Mouse (Mus musculus): ENCODE measurements at regions not wholly inside any gene's neighbourhood (a gene's known extent, or its start where the extent isn't known, plus 50 kb on each side); places are given as distances from the start of the nearest gene placed in this dataset.

DNA sequence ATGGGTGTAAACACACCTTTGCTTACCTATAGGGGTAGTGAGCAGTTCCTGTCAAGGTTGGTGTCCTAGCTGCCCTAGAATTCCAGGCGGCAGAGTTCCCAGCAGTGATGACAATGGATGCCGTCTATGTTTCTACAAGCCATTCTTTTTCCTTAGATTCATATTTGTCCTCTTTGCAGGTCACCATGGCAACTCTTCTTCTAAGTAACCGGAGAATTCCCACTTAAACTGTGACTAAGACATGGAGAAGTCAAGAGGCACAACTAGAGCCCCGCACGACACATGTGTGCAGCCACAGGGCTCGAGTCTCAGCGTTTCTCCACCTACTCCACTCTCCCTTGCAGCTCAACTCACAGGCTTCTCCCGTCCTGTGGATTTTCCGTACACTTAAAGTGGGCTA, 381.5 kb upstream of the Kcnab2 start:
- Histone ChIP-seq H3K9ac (no peak overlapping the region), H3K9me3 (no peaks in the 10 kb centered on the region), H3K27ac (no peak overlapping the region), H3K36me3 (no peaks in the 10 kb centered on the region), H3K27me3 (no peaks in the 10 kb centered on the region), H3K4me1 (replicated peaks) (peaks cover 11% of the 10 kb centered on the region; the same call in 1 of the 2 replicates), H3K4me3 (no peak overlapping the region), H3K4me2 (no peak overlapping the region)
- WGBS: 81% methylated on average over 9 of the region's 9 CpGs
- ATAC-seq (ENCODE audit: low FRiP score): no peak

DNA sequence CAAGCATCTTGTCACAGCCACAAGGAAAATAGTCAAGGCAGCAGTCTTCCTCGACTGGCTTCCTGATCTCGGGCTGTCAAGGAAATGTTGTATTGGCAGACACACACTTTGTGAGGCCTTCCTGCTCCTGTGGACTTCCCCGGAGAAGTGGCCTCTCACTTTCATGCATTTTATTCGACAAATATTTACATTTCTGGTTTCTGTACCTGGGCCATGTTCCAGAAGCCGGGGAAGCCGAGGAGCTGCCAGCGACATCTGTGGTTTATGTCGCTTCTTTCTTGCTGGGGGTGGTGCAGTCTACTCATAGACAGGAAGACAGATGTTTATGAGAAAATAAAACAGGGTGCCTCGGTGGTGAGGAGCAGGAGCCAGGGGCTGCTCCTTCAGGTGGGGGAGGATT, 372.5 kb upstream of the Kcnab2 start:
- Histone ChIP-seq H3K9ac (no peak overlapping the region), H3K36me3 (no peaks in the 10 kb centered on the region), H3K4me2 (no peak overlapping the region), H3K9me3 (no peaks in the 10 kb centered on the region), H3K4me1 (replicated peaks) (no peaks in the 10 kb centered on the region), H3K4me3 (no peak overlapping the region), H3K27me3 (no peaks in the 10 kb centered on the region), H3K27ac (no peak overlapping the region)
- ATAC-seq (ENCODE audit: low FRiP score): no peak
- 70% methylated on average over 9 of the region's 9 CpGs for whole genome bisulfite sequencing

DNA sequence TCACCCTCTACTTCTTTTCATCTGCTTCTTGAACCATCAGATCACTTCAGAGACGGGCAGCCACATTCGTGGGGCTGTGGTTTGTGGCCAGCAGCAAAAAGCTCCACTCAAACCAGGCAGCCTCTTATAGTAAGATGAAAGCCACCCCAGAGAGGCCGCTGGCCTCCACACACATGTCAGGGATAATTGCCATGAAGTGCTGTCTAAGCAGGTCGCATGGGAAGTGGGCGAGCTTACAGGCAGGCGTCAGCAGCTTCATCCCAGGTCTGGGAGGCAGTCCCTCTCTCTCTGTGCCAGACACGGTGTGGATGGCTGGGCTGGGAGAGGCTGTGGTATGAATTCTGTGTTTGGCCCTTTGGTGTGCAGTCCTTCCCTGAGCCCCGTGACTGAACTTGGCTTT, 358.4 kb upstream of the Kcnab2 start:
- Histone ChIP-seq H3K9me3 (no peaks in the 10 kb centered on the region), H3K4me3 (no peak overlapping the region), H3K9ac (no peak overlapping the region), H3K27me3 (0 out of 2 replicates have a peak, but pooled peaks cover 11% of the 10 kb centered on the region), H3K4me1 (replicated peaks) (peaks cover 45% of the 10 kb centered on the region), H3K4me2 (no peak overlapping the region), H3K27ac (no peak overlapping the region), H3K36me3 (no peaks in the 10 kb centered on the region)
- no peak for ATAC-seq (ENCODE audit: low FRiP score)
- 50% methylated on average over 8 of the region's 8 CpGs for WGBS

DNA sequence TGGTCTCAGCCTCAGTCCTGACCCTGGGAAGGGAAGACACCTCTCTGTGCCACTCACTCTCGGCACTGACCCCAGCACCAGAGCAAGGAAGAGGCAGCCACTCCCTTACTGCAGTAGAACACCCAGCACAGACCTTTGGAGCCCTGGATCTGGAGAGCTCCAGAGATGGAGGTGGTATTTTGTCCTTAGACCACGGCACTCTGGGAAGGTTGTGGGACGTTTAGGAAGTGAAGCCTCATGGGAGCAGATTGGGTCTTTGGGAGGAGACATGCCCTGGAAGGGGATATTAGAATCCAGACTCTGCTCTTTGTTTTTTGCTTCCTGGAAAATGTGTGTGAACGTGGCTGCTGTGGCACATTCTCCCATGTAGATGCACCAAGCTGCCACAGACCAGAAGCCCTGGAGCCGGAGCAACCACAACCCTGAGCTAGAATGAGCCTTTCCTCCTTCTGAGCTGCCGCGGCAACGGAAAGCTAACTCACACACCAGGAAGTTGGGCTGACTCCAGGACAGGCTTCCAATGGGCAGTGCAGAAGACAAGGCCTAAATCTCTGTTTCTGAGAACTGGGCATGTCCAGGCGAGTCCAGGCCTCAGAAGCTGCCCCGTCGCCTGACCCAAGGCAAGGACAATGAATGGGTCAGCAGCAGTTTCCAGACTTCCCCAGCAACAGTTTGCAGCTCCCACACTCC, 356.9 kb upstream of the Kcnab2 start:
- Histone ChIP-seq H3K36me3 (no peaks in the 10 kb centered on the region), H3K4me1 (replicated peaks) (peaks cover 45% of the 10 kb centered on the region), H3K4me2 (peak overlapping the region; percentile 13; the same call in 1 of the 2 replicates), H3K27me3 (0 out of 2 replicates have a peak, but pooled peaks cover 9% of the 10 kb centered on the region), H3K9me3 (no peaks in the 10 kb centered on the region), H3K9ac (peak overlapping the region; percentile 36), H3K4me3 (no peak overlapping the region), H3K27ac (peak overlapping the region; percentile 74)
- WGBS: 51% methylated on average over 11 of the region's 11 CpGs
- 0 out of 2 replicates have a peak, but pooled peaks have one; percentile 12 for ATAC-seq (ENCODE audit: low FRiP score)

DNA sequence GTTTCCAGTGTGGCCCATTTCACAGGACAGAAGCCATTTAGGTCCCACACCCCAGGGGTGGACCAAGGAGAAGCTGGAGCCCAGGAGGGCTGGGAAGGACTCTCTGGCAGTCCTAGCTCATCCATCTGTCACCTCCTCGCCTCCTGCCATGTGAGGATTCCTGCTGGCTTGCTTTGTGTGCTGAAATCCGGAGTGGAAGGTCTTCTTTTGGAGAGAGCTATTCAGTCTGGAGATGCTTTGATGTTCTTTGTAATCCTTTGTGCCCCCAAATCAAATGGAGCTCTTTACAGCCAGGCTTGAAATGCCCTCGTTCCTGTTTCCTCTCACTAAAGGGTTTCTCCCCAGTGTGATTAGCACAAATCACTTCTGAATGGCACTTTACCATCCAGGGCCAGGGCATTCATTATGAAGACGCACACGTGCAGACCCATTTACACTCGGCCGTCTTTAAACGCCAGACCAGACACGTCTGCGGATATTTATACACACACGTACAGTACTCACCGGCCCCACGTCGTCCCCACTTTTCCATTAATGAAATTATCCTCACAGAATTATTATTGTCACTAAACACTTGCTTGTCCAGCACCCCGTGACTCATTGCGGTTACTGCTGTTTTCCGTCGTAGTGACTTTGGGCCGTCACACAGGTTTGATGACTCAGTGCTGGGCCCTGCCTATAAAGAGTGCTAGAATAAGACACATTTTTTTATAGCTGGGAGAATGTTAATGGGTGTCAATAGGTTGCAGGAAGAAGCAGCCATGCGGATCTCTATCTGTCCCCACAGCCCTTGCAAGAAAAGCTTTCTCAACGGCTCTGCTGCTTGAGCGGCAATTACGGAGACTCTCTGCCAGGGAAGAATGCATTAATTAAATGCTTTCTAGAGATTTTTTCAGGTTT, 356.0 kb upstream of the Kcnab2 start:
- Histone ChIP-seq H3K4me3 (no peak overlapping the region), H3K36me3 (no peaks in the 10 kb centered on the region), H3K27ac (peak overlapping the region; percentile 74), H3K27me3 (0 out of 2 replicates have a peak, but pooled peaks cover 8% of the 10 kb centered on the region), H3K9me3 (no peaks in the 10 kb centered on the region), H3K4me1 (replicated peaks) (peaks cover 45% of the 10 kb centered on the region), H3K9ac (no peak overlapping the region), H3K4me2 (peak overlapping the region; percentile 13; the same call in 1 of the 2 replicates)
- ATAC-seq (ENCODE audit: low FRiP score): peak; percentile 77
- 11% methylated on average over 23 of the region's 23 CpGs for WGBS

DNA sequence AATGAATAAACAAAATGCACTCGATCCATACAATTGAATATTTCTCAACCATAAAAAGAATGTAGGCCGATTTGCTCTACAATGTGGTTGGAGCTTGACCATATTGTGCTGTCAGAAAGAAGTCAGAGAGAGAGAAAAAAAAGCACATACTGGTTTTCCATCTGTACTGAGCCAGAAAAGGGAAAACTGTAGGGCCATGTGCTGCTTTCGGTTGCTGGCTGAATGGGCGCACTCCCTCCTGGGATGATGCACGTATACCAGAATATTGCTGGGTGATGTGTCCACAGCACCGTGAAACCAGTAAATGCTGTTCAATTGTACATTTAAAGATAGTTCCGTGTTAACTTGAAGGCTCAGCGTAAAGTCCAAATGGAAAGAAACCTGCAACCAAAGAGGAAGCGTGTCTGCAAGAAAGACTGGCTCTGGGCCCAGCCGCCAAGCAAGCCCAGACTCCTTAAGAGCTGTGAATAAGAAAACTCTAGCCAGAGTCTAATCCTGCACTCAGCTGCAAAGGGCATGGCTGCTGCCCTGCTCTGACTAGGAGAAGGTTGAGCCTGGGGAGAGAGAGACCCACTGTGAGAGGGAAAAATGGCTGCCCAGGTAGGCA, 355.2 kb upstream of the Kcnab2 start:
- Histone ChIP-seq H3K36me3 (no peaks in the 10 kb centered on the region), H3K9me3 (peaks cover 6% of the 10 kb centered on the region), H3K27ac (peak overlapping the region; percentile 74), H3K27me3 (0 out of 2 replicates have a peak, but pooled peaks cover 8% of the 10 kb centered on the region), H3K4me1 (replicated peaks) (peaks cover 45% of the 10 kb centered on the region), H3K4me3 (no peak overlapping the region), H3K9ac (no peak overlapping the region), H3K4me2 (no peak overlapping the region)
- 62% methylated on average over 10 of the region's 10 CpGs for WGBS
- no peak for ATAC-seq (ENCODE audit: low FRiP score)

DNA sequence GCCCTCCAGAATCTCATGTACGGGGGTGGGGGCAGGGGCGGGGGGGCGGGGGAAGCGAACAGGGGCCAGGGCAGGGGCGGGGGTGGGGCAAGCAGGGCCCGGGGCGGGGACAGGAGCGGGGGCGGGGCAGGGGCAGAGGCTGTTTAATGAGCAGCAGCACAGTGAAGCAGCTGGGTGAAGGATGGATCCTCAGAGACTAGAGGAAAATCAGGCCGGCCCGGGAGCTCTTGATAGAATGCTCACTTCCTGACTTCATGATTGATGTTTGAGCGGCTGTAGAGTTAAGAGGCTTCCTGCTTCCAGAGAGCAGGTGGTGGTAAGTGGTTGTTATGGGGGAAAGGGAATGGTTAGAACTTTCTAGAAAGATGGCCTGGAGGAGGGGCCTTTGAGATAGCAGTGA, 347.5 kb upstream of the Kcnab2 start:
- Histone ChIP-seq H3K9me3 (peaks cover 6% of the 10 kb centered on the region), H3K27ac (no peak overlapping the region), H3K27me3 (peaks cover 4% of the 10 kb centered on the region; the same call in 1 of the 2 replicates), H3K4me2 (no peak overlapping the region), H3K4me3 (no peak overlapping the region), H3K36me3 (no peaks in the 10 kb centered on the region), H3K9ac (no peak overlapping the region), H3K4me1 (replicated peaks) (peaks cover 18% of the 10 kb centered on the region)
- no peak for ATAC-seq (ENCODE audit: low FRiP score)
- 26% methylated on average over 8 of the region's 12 CpGs for WGBS

DNA sequence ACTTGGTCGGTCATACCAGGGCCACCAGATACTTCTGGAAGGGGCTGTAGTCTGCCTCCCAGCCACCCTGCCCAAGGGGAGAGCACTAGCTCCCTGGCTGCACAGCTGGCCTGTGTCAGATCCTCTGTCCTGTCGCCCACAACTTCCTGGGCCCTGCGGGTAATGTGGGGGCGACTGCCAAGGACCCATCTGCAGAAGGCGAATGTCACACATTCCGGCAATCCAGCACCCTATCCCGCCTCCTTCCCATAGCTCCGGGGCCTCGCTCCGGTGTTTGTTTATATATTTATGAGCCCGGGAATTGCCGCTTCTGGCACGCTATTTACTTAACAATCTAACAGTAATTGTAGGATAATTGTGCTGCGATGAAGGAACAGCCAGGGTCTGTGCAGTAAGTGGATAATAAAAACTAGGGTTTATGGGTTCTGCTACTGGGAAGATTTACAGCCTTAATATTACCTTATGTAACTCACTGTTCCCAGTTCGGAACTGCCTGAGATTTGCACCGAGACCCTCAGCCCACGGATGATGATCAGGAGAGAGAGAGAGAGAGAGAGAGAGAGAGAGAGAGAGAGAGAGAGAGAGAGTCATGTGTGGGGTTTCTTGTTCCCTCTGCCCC, 338.6 kb upstream of the Kcnab2 start:
- peaks cover 6% of the 10 kb centered on the region for H3K4me1 ChIP-seq (replicated peaks)
- no peak overlapping the region for H3K4me3 ChIP-seq
- no peaks in the 10 kb centered on the region for H3K9me3 ChIP-seq
- no peaks in the 10 kb centered on the region for H3K27me3 ChIP-seq
- H3K9ac ChIP-seq: no peak overlapping the region
- no peak overlapping the region for H3K4me2 ChIP-seq
- peak overlapping the region; percentile 64; the same call in 1 of the 2 replicates for H3K27ac ChIP-seq
- no peaks in the 10 kb centered on the region for H3K36me3 ChIP-seq
- WGBS: 72% methylated on average over 17 of the region's 17 CpGs
- no peak for ATAC-seq (ENCODE audit: low FRiP score)

DNA sequence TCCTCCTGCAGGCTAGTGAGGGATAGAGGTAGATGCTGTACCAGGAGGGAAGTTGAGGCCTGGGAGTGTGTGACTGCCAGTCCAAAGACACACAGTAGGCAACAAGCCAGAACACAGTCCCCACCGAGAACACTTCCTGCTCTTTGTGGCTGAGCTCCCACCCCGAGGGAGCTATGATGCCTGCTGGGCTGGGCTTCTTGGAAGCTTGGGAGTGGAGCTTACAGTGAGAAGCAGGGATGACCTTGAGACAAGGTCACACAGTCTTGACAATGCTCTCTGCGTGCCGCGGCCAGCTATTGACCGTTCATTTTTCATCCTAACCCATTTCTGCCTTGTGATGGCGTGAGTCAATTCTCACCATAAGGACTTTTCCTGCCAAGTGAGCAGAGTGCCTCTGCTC, 328.9 kb upstream of the Kcnab2 start:
- Histone ChIP-seq H3K27me3 (no peaks in the 10 kb centered on the region), H3K4me1 (replicated peaks) (no peaks in the 10 kb centered on the region), H3K4me3 (no peak overlapping the region), H3K9me3 (no peaks in the 10 kb centered on the region), H3K27ac (no peak overlapping the region), H3K36me3 (no peaks in the 10 kb centered on the region), H3K4me2 (no peak overlapping the region), H3K9ac (no peak overlapping the region)
- 85% methylated on average over 7 of the region's 7 CpGs for WGBS
- no peak for ATAC-seq (ENCODE audit: low FRiP score)

DNA sequence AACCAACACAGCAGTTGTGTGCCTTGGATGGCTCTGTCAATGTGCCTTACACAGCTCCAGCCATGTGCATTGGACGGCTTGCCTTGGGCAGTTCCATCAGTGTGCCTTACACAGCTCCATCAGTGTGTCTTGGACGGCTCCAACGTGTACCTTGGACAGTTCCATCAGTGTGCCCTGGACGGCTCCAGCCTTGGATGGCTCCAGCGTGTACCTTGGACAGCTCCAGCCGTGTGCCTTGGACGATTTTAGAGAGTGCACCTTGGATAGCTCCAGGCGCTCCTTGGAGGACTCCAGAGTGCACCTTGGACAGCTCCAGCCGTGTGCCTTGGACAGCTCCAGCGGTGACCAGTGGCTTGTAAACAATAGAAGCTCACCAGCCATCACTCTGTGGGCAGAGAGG, 321.7 kb upstream of the Kcnab2 start:
- no peaks in the 10 kb centered on the region for H3K36me3 ChIP-seq
- 22% methylated on average over 10 of the region's 10 CpGs for WGBS
- no peak overlapping the region for H3K4me2 ChIP-seq
- H3K27ac ChIP-seq: no peak overlapping the region
- H3K4me3 ChIP-seq: no peak overlapping the region
- no peak for ATAC-seq (ENCODE audit: low FRiP score)
- H3K27me3 ChIP-seq: no peaks in the 10 kb centered on the region
- H3K9me3 ChIP-seq: no peaks in the 10 kb centered on the region
- H3K4me1 ChIP-seq (replicated peaks): no peaks in the 10 kb centered on the region
- no peak overlapping the region for H3K9ac ChIP-seq

DNA sequence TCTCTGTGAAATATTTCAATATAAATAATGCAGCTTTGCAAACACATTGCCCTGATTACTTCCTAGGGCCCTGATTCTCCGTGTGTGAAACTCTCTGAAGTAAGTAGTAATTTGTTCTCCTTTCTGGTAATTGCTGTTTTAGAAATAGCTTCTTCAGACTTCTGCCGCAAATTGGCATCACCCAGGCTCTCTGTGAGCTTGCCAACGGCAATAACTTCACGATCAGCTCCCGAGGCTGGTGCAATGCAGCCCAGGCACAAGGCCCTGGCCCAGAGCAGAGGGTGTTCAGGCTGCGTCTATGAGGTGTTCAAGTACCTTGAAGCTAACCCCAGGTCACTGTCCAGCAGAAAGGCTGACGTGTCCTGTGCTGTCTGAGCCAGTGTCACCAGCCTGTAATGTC, 310.8 kb upstream of the Kcnab2 start:
- ATAC-seq (ENCODE audit: low FRiP score): no peak
- H3K4me2 ChIP-seq: no peak overlapping the region
- no peak overlapping the region for H3K9ac ChIP-seq
- no peaks in the 10 kb centered on the region for H3K36me3 ChIP-seq
- H3K9me3 ChIP-seq: peaks cover 12% of the 10 kb centered on the region; the same call in 1 of the 2 replicates
- no peak overlapping the region for H3K27ac ChIP-seq
- peaks cover 8% of the 10 kb centered on the region; the same call in 1 of the 2 replicates for H3K4me1 ChIP-seq (replicated peaks)
- WGBS: 84% methylated on average over 7 of the region's 7 CpGs
- H3K27me3 ChIP-seq: no peaks in the 10 kb centered on the region
- no peak overlapping the region for H3K4me3 ChIP-seq

DNA sequence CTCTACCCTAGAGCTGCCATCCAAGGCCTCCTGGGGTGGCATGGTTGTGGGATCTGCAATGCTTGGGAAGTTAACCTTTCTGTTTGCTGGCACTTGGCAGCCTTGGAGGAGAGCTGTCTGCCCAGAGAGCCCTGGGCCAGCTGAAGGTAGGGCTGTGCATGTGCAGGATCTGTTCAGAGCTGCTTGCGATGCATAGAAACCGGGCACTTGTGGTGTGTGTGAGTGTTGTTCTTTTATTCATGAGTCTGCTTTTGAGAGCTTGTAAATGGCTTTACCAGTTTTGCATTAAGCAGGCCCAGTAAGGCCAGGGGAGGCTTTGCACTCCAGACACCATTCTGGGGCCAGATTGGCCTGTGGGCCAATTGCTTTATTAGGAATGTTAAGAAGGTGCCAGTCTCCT, 307.3 kb upstream of the Kcnab2 start:
- no peaks in the 10 kb centered on the region for H3K9me3 ChIP-seq
- no peak for ATAC-seq (ENCODE audit: low FRiP score)
- H3K36me3 ChIP-seq: no peaks in the 10 kb centered on the region
- H3K4me1 ChIP-seq (replicated peaks): peaks cover 12% of the 10 kb centered on the region; the same call in 1 of the 2 replicates
- no peak overlapping the region for H3K9ac ChIP-seq
- H3K27ac ChIP-seq: 0 out of 2 replicates have a peak overlapping the region, but pooled peaks have one; percentile 24
- 28% methylated on average over 2 of the region's 2 CpGs for WGBS
- H3K4me2 ChIP-seq: no peak overlapping the region
- H3K4me3 ChIP-seq: no peak overlapping the region
- no peaks in the 10 kb centered on the region for H3K27me3 ChIP-seq
